Mouse (Mus musculus) bone marrow, adult 2 months (tissue): Measurements from ENCODE around the gene Ttll3. TPM values are rescaled to one million over a fixed set of nuclear protein-coding genes. Genes with fewer than 3 reads are reported as not detected.

Source experiments
- H3K27ac ChIP-seq: fragments of 200-500 bp; 2 replicates; pipeline ENCODE4 v1.5.1; 2012; ENCODE audit warnings: low read depth, mild to moderate bottlenecking, control low read depth, inconsistent platforms, low read length; ENCODE audit not compliant: control insufficient read depth, poor library complexity, insufficient read depth
- H3K4me1 ChIP-seq: fragments of 200-500 bp; 2 replicates; pipeline ENCODE4 v1.6.1; 2011; ENCODE audit warnings: low read length; ENCODE audit not compliant: control insufficient read depth, insufficient read depth
- H3K4me3 ChIP-seq: fragments of 200-500 bp; replicated peaks from 2 replicates; pipeline ENCODE3; 2011; ENCODE audit warnings: mild to moderate bottlenecking, low read depth, low read length, control low read depth; ENCODE audit not compliant: control insufficient read depth
- CTCF ChIP-seq: fragments of 200-500 bp; IDR thresholded peaks from 2 replicates; pipeline ENCODE4 v1.5.1; 2011; ENCODE audit warnings: low read length, control low read depth; ENCODE audit not compliant: control insufficient read depth, insufficient read depth
- POLR2A ChIP-seq: fragments of 200-500 bp; IDR thresholded peaks from 2 replicates; pipeline ENCODE4 v1.6.1; 2011; ENCODE audit warnings: low read depth, mild to moderate bottlenecking, control low read depth, low read length, borderline replicate concordance; ENCODE audit not compliant: control insufficient read depth
- WGBS: fragments of 180-500 bp; shearing (Covaris S2); methylation state at CpG from one replicate; pipeline ENCODE4 v1.1.7; 2018; 5-methylcytosine and 5-hydroxymethylcytosine counted together
- polyA plus RNA-seq: library from polyadenylated mRNA; stranded (reverse); fragments of >200 nt; gene quantifications from 2 replicates; pipeline ENCODE4 v1.2.4, GENCODE M21; 2011; ENCODE audit warnings: low replicate concordance; ENCODE audit not compliant: missing spikeins, insufficient read depth, insufficient read length

Gene Ttll3
- polyA plus RNA-seq, 1 experiment = 27.7 TPM

DNA sequence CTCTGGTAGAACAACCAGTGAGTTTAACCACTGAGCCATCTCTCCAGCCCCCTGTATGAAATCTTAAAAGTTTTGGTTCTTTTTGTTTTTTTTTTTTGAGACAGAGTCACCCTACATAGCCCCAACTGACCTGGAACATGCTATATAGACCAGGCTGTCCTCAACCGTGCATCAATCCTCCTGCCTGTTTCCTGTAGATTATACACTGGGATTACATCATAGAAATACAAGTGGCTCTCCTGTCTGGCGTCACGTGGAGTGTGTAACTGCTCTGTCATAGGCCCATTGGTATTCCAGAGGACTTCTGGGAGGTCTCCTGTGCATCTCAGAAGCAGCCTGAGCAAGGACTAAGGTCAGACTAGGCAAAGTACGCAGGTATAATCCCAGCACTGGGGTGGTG, 33.9 kb downstream of the Ttll3 start:
- TF ChIP-seq CTCF (no peak), POLR2A (no peak)
- H3K4me1 ChIP-seq = peaks cover 2% of the 10 kb centered on the region; the same call in 1 of the 2 replicates
- no peak overlapping the region for H3K27ac ChIP-seq
- WGBS = 37% methylated on average over 4 of the region's 4 CpGs
- H3K4me3 ChIP-seq = no peak overlapping the region

DNA sequence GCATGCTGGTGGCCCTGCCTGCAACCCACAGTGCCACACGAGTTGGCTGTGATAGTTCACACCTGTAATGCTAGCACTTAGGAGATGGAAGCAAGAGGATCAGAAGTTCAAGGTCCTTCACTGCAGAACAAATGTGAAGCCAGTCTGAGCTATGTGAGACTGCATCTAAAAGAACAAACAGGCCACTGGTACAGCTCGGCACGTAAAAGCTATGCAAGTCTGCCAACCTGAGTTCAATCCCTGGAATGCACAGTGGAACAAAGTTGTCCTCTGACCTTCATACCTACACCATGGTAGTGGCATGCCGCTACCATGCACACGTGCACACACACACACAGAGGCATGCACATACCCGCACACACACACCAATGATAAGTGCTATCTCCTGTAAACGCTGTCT, 35.1 kb downstream of the Ttll3 start:
- Histone ChIP-seq H3K4me3 (no peak overlapping the region), H3K4me1 (no peaks in the 10 kb centered on the region; the same call in 1 of the 2 replicates), H3K27ac (no peak overlapping the region)
- WGBS = 81% methylated on average over 7 of the region's 7 CpGs
- TF ChIP-seq CTCF (no peak), POLR2A (no peak)

DNA sequence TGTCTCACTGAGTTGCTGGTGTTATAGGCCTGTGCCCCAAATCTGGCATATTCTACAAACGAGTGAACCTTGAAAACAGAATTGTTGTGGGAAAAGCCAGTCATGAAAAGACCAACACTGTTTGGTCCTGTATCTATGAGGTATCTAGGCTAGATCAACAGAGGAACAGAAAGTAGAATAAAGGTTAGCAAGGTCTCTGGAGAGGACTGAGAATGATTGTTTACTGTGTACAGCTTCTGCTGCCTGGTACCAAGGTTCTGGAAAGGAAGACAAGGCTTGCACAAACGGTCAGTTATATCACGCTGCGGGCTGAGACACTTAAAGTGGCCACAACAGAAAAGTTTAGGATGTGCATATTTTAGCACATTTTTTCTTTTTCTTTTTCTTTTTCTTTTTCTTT, 37.6 kb downstream of the Ttll3 start:
- Histone ChIP-seq H3K27ac (no peak overlapping the region), H3K4me3 (no peak overlapping the region), H3K4me1 (no peaks in the 10 kb centered on the region)
- 91% methylated on average over 4 of the region's 4 CpGs for WGBS
- TF ChIP-seq POLR2A (no peak), CTCF (no peak)

DNA sequence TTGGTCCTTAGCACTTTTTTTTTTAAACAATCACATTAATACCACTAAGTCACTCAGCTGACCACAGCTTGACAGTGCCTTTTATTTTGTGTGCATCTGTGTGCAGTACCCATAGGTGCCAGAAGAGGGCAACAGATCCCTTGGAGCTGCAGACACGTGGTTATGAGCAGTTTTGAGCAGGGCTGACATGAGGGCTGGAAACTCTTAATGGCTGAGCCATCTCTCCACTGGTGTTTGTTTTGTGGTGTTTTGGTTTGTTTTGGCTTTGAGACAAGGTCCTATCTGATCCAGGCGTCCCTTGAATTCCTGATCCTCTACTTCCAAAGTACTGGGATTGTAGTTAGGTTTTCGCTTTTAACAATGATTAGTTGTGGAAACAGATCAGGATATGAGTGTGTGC, 38.3 kb downstream of the Ttll3 start:
- WGBS = 61% methylated on average over 3 of the region's 3 CpGs
- peak; percentile 61 for TF ChIP-seq CTCF
- no peak for TF ChIP-seq POLR2A
- Histone ChIP-seq H3K4me1 (no peaks in the 10 kb centered on the region), H3K27ac (no peak overlapping the region), H3K4me3 (no peak overlapping the region)

DNA sequence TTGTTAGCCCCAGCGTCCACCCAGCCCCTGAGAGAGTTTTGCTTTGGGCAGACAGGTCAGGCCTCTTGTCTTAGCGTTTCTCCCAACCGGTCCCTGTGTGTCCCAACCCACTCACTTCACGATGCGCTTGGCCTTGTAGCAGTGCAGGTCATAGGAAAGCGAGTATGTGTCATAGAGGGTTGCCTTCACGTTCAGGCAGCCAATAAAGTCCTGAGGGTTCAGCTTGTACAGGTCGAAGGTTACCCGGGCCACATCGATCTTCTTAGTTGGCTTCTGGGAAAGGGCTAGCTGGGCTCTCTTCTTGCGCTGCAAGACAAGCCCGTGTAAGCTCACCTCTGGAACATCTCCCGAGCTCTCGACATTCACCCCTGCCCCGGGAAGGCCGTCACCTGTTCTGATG, 38.9 kb downstream of the Ttll3 start:
- no peak for TF ChIP-seq POLR2A
- no peak for TF ChIP-seq CTCF
- no peak overlapping the region for H3K4me3 ChIP-seq
- WGBS = 88% methylated on average over 16 of the region's 16 CpGs
- no peaks in the 10 kb centered on the region for H3K4me1 ChIP-seq
- H3K27ac ChIP-seq = no peak overlapping the region

DNA sequence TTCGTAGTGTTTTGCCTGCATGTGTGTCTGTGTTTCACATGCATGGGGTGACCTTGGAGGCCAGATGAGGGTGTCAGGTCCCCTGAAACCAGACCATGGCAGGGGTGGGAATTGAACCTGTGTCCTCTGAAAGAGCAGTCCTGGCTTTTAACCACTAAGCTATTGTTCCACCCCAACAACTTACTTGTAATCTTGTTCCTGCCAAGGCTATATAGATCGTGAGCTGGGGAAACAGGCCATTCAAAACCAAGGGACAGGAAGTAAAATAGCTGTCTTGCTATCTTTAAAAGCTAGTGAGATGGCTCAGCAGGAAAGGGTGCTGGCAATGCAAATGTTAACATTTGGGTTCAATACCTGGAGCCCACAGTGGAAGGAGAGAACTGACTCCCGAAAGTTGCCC, 40.9 kb downstream of the Ttll3 start:
- Histone ChIP-seq H3K4me1 (no peaks in the 10 kb centered on the region), H3K27ac (no peak overlapping the region), H3K4me3 (no peak overlapping the region)
- WGBS = 46% methylated on average over 3 of the region's 3 CpGs
- TF ChIP-seq CTCF (no peak), POLR2A (no peak)

DNA sequence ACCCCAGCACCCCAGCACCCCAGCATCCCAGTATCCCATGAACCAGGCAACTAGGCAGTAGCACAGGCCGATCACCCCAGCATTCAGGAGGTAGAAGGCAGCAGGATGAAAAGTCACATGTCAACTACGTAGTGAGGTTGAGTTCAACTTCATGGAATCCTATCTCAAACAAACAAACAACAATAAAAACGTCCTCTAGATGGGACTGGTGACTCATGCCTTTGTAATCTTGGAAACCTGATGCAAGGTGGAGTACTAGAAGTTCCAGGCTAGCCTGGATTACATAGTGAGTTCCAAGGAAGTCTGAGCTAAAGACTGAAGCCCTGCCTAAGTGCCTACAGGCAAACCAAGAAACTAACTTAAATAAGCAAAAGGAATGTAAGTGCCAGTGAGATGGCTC, 41.8 kb downstream of the Ttll3 start:
- 56% methylated on average over 3 of the region's 3 CpGs for WGBS
- no peak for TF ChIP-seq CTCF
- TF ChIP-seq POLR2A = no peak
- Histone ChIP-seq H3K4me1 (no peaks in the 10 kb centered on the region), H3K4me3 (no peak overlapping the region), H3K27ac (no peak overlapping the region)

DNA sequence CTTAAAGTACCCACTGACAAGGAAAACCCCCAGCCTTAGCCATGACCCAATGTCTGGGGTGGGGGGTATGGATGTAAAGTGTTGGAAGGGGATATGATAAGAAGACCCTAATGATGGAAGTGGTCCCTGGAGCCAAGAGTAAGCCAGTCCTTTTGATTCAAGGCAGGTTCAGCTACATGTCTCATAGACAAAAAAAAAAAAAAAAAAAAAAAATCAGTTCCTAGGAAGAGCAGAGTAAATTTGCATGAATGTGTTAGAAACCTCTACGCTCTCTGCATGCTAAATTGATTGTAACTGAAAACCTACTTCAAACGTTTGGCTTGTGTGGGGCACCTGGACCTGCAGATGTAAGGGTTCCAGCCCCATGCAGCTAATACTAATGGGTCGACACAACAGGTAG, 42.7 kb downstream of the Ttll3 start:
- Histone ChIP-seq H3K4me3 (no peak overlapping the region), H3K27ac (no peak overlapping the region), H3K4me1 (no peaks in the 10 kb centered on the region)
- 64% methylated on average over 3 of the region's 3 CpGs for WGBS
- TF ChIP-seq POLR2A (no peak), CTCF (no peak)

DNA sequence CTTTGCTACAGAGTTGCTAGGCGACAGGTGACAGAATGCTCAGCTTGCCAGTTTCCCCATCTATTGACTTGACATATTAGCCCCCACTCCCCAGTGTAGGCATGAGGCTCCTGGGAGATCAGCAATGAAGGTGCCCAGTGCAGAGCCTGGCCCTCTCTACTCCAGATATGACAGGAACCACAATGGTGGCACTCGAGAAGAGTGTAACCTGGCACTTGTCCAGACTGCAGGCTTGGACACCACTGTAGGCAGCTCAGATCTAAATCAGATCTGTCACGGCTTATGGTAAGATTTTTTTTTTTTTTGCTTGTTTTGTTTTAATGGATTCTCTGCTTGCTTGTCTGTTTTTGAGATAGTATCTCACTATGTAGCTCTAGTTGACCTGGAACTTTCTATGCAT, 44.6 kb downstream of the Ttll3 start:
- 50% methylated on average over 3 of the region's 3 CpGs for WGBS
- Histone ChIP-seq H3K27ac (no peak overlapping the region), H3K4me1 (no peaks in the 10 kb centered on the region), H3K4me3 (no peak overlapping the region)
- TF ChIP-seq POLR2A = no peak
- no peak for TF ChIP-seq CTCF
